Mouse (Mus musculus) MEL (cell line): ENCODE measurements at regions not wholly inside any gene's neighbourhood (a gene's known extent, or its start where the extent isn't known, plus 50 kb on each side); places are given as distances from the start of the nearest gene placed in this dataset.
"Not testable (repeated sequence)": the region's sequence is repeated elsewhere in the genome, so short reads cannot be mapped to it uniquely, and the experiment has no call there.

Experiments
- DNase-seq: peaks from one replicate; pipeline ENCODE4 v3.0.0; 2011; ENCODE audit warnings: low read depth, low spot score
- H3K27ac ChIP-seq: 2 replicates; pipeline ENCODE4 v1.5.1; 2012; ENCODE audit warnings: low read depth, mild to moderate bottlenecking, control low read depth, low read length, moderate library complexity; ENCODE audit not compliant: control insufficient read depth
- H3K27me3 ChIP-seq, 2 experiments: fragments of 150-350 bp in 1 of 2; sonication (generic) in 1 of 2; 2 replicates each; pipeline ENCODE4 v1.6.1; 2012; ENCODE audit warnings: low read length in 2 of 2, mild to moderate bottlenecking in 2 of 2, improper control_type of control experiment in 1 of 2, moderate library complexity in 1 of 2; ENCODE audit not compliant: insufficient read depth in 2 of 2, control insufficient read depth in 1 of 2
- H3K36me3 ChIP-seq, 2 experiments: 2 replicates each; pipeline ENCODE4 v1.6.1; 2012 to 2014; ENCODE audit warnings: low read length in 2 of 2, improper control_type of control experiment in 1 of 2, inconsistent platforms in 1 of 2, mild to moderate bottlenecking in 1 of 2; ENCODE audit not compliant: insufficient read depth in 2 of 2, control insufficient read depth in 1 of 2
- H3K4me1 ChIP-seq, 2 experiments: fragments of 150-350 bp in 1 of 2; sonication (generic) in 1 of 2; 2 replicates each; pipeline ENCODE4 v1.6.1; 2012; ENCODE audit warnings: low read length in 2 of 2, improper control_type of control experiment in 1 of 2, mild to moderate bottlenecking in 1 of 2; ENCODE audit not compliant: insufficient read depth in 2 of 2, control insufficient read depth in 1 of 2
- H3K4me3 ChIP-seq, 2 experiments: fragments of 150-350 bp in 1 of 2; sonication (generic) in 1 of 2; 2 replicates each; pipeline ENCODE4 v1.5.1; 2012; ENCODE audit warnings: low read depth in 2 of 2, low read length in 2 of 2, mild to moderate bottlenecking in 2 of 2, moderate library complexity in 2 of 2, control low read depth in 1 of 2, improper control_type of control experiment in 1 of 2; ENCODE audit not compliant: control insufficient read depth in 1 of 2, insufficient read depth in 1 of 2
- H3K79me2 ChIP-seq: 2 replicates; pipeline ENCODE4 v1.6.1; 2012; ENCODE audit warnings: mild to moderate bottlenecking, low read length, moderate library complexity; ENCODE audit not compliant: control insufficient read depth, poor library complexity, insufficient read depth
- H3K9ac ChIP-seq: 2 replicates; pipeline ENCODE4 v1.6.1; 2012; ENCODE audit warnings: low read depth, mild to moderate bottlenecking, control low read depth, low read length, moderate library complexity; ENCODE audit not compliant: control insufficient read depth, poor library complexity, severe bottlenecking
- H3K9me3 ChIP-seq: fragments of 150-350 bp; sonication (generic); replicated peaks from 2 replicates; pipeline ENCODE4 v1.6.1; 2012; ENCODE audit warnings: mild to moderate bottlenecking, low read length, improper control_type of control experiment, moderate library complexity; ENCODE audit not compliant: insufficient read depth
- BHLHE40 ChIP-seq: IDR thresholded peaks from 2 replicates; pipeline ENCODE4 v1.6.1; 2012; ENCODE audit warnings: low read depth, mild to moderate bottlenecking, inconsistent platforms, low read length, improper control_type of control experiment, borderline replicate concordance
- CHD1 ChIP-seq: IDR thresholded peaks from 2 replicates; pipeline ENCODE4 v1.6.1; 2012; ENCODE audit warnings: low read depth, mild to moderate bottlenecking, inconsistent platforms, low read length, improper control_type of control experiment
- CTCF ChIP-seq, 3 experiments: IDR thresholded peaks in 2 of 3; conservative IDR thresholded peaks in 1 of 3; 2 replicates each; pipeline ENCODE4 v1.5.1; 2011 to 2012; ENCODE audit warnings: low read length in 3 of 3, low read depth in 2 of 3, mild to moderate bottlenecking in 2 of 3, improper control_type of control experiment in 1 of 3, inconsistent platforms in 1 of 3, mixed read lengths in 1 of 3, moderate library complexity in 1 of 3; ENCODE audit not compliant: control insufficient read depth in 1 of 3, insufficient read depth in 1 of 3, poor library complexity in 1 of 3, severe bottlenecking in 1 of 3
- ELF1 ChIP-seq: IDR thresholded peaks from 2 replicates; pipeline ENCODE4 v1.6.1; 2014; ENCODE audit warnings: low read depth, mild to moderate bottlenecking, inconsistent platforms, low read length, improper control_type of control experiment, moderate library complexity
- HCFC1 ChIP-seq: IDR thresholded peaks from 2 replicates; pipeline ENCODE4 v1.6.1; 2012; ENCODE audit warnings: low read depth, mild to moderate bottlenecking, inconsistent platforms, low read length, improper control_type of control experiment, moderate library complexity
- JUND ChIP-seq: IDR thresholded peaks from 2 replicates; pipeline ENCODE4 v1.6.1; 2011; ENCODE audit warnings: low read depth, mild to moderate bottlenecking, improper control_type of control experiment, low read length
- KAT2A ChIP-seq: conservative IDR thresholded peaks from 2 replicates; pipeline ENCODE4 v1.6.1; 2012; ENCODE audit warnings: low read depth, low read length, improper control_type of control experiment, inconsistent platforms
- MAX ChIP-seq: IDR thresholded peaks from 2 replicates; pipeline ENCODE4 v1.6.1; 2011; ENCODE audit warnings: low read length, improper control_type of control experiment
- MAZ ChIP-seq: IDR thresholded peaks from 2 replicates; pipeline ENCODE4 v1.6.1; 2012; ENCODE audit warnings: low read depth, mild to moderate bottlenecking, inconsistent platforms, low read length, improper control_type of control experiment
- MEF2A ChIP-seq: IDR thresholded peaks from 2 replicates; pipeline ENCODE4 v1.6.1; 2014; ENCODE audit warnings: low read depth, mild to moderate bottlenecking, inconsistent platforms, low read length, improper control_type of control experiment; ENCODE audit not compliant: poor library complexity, insufficient replicate concordance, severe bottlenecking; ENCODE audit errors: extremely low read depth
- MYB ChIP-seq: IDR thresholded peaks from 2 replicates; pipeline ENCODE4 v1.6.1; 2011; ENCODE audit warnings: mild to moderate bottlenecking, low read depth, low read length, improper control_type of control experiment
- MYC ChIP-seq: IDR thresholded peaks from 2 replicates; pipeline ENCODE4 v1.6.1; 2011; ENCODE audit warnings: low read depth, mild to moderate bottlenecking, low read length, improper control_type of control experiment, moderate library complexity
- NELFE ChIP-seq: IDR thresholded peaks from 2 replicates; pipeline ENCODE4 v1.6.1; 2011; ENCODE audit warnings: low read depth, low read length, improper control_type of control experiment
- POLR2AphosphoS5 ChIP-seq: IDR thresholded peaks from 2 replicates; pipeline ENCODE4 v1.6.1; 2012; ENCODE audit warnings: low read depth, borderline replicate concordance, mild to moderate bottlenecking, inconsistent platforms, low read length, moderate library complexity, mixed read lengths
- RAD21 ChIP-seq: IDR thresholded peaks from 2 replicates; pipeline ENCODE4 v1.6.1; 2011; ENCODE audit warnings: mild to moderate bottlenecking, low read depth, low read length, improper control_type of control experiment
- SIN3A ChIP-seq: IDR thresholded peaks from 2 replicates; pipeline ENCODE4 v1.6.1; 2012; ENCODE audit warnings: low read length, improper control_type of control experiment, inconsistent platforms
- SMC3 ChIP-seq: IDR thresholded peaks from 2 replicates; pipeline ENCODE4 v1.6.1; 2011; ENCODE audit warnings: low read depth, low read length, improper control_type of control experiment
- TAL1 ChIP-seq: IDR thresholded peaks from 2 replicates; pipeline ENCODE4 v1.6.1; 2012; ENCODE audit warnings: mild to moderate bottlenecking, inconsistent platforms, low read length, moderate library complexity, mixed read lengths
- TBP ChIP-seq: IDR thresholded peaks from 2 replicates; pipeline ENCODE4 v1.8.0; 2011; ENCODE audit warnings: low read depth, low read length, improper control_type of control experiment
- USF1 ChIP-seq: IDR thresholded peaks from 2 replicates; pipeline ENCODE4 v1.6.1; 2014; ENCODE audit warnings: low read depth, mild to moderate bottlenecking, inconsistent platforms, low read length, improper control_type of control experiment, moderate library complexity
- ZC3H11A ChIP-seq: IDR thresholded peaks from 2 replicates; pipeline ENCODE4 v1.6.1; 2012; ENCODE audit warnings: low read depth, mild to moderate bottlenecking, inconsistent platforms, low read length, improper control_type of control experiment
- ZKSCAN1 ChIP-seq: IDR thresholded peaks from 2 replicates; pipeline ENCODE4 v1.6.1; 2012; ENCODE audit warnings: low read depth, mild to moderate bottlenecking, inconsistent platforms, low read length, improper control_type of control experiment, moderate library complexity
- ZMIZ1 ChIP-seq: IDR thresholded peaks from 2 replicates; pipeline ENCODE4 v1.6.1; 2012; ENCODE audit warnings: low read depth, mild to moderate bottlenecking, inconsistent platforms, low read length, improper control_type of control experiment, moderate library complexity

DNA sequence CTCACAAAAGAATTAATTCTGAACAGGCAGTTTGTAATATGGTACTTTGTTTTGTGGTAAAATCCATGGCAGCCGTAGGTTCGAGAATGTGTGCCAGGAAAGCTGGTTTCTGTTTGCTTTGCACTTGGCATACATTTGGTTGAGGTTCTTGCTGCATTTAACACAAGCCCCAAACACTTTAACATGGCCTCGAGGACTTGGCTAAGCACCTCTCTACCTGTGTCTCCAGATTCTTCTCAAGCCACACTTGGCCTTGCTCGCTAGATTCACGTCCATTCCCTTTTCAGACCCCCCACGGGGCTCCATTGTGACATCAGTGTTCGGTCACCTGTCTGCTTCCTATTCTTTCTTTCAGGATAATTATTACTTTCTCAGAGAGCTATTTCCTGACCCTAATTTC, 151.9 kb upstream of the Dmrta1 start:
- TF ChIP-seq SMC3 (no peak), BHLHE40 (no peak)
- peaks cover 0 to 7% of the 10 kb centered on the region in 2 experiments; a peak in 2 of 4 replicates for H3K36me3 ChIP-seq
- H3K4me3 ChIP-seq, result no peak overlapping the region
- no peak overlapping the region for H3K27ac ChIP-seq
- H3K27me3 ChIP-seq, result no peaks in the 10 kb centered on the region
- H3K4me1 ChIP-seq, result peaks cover 0 to 7% of the 10 kb centered on the region in 2 experiments; a peak in 2 of 4 replicates
- H3K79me2 ChIP-seq, result no peaks in the 10 kb centered on the region; the same call in 1 of the 2 replicates
- H3K9me3 ChIP-seq, result no peaks in the 10 kb centered on the region
- H3K9ac ChIP-seq, result no peak overlapping the region
- no peak for DNase-seq

DNA sequence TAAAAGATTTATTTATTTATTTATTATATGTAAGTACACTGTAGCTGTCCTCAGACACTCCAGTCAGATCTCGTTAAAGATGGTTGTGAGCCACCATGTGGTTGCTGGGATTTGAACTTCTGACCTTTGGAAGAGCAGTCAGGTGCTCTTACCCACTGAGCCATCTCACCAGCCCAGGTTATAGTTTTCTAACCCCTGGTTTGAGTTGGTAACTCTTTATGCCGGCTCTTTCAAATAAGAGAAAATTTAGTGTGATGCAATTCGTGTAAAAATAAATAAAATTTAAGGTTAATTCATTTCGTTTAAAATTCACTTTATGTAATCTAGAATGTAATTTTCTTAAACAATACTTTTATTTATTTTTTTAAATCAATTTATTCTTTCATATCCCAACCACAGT, 153.7 kb upstream of the Dmrta1 start:
- H3K4me3 ChIP-seq, H3K27ac ChIP-seq, DNase-seq: not testable (repeated sequence)

DNA sequence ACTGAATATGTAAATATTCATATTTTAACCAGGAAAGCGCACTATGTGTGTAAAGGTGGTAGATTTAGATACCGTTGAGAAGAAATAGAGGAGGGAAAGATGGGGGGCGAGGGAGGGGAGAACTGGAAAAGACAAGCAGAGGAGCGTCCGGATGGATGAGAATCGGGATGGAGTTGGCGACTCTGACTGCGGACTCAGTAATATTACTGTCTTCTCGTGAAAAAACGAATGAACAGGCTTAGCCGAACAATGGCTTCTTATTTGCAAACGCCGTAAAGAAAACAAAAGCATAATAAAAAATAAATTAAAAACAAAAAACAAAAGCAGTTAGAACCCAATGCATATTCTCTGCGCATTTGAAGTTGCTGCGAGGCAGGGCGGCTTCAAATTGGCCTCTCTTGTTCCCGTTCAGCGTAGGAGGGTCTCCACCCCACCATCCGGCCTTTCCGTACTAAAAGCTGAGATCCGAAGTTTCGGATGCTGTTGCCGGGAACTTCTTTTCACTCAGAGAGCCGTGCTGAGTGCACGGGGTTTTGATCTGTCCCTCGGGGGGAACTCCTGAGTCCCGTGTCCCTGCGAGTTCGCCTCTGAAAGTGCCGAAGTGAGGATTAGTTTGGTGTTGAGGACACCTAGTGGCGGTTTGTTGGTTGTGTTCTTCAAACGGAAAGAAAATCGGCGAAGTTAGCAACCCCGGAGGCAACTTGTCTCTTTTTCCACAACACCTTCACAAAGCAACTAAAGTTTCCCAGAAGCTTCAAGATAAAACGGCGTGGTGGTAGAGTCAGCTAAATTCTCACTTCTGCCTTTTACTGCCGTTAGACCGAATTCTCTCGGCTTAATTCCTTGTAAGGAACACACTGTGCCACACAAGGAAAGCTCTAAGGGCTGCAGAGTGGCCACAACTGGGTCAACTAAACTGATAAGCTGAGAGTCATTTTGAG, 154.7 kb upstream of the Dmrta1 start:
- DNase-seq, result peak; percentile 96
- H3K36me3 ChIP-seq, result peaks cover 0 to 7% of the 10 kb centered on the region in 2 experiments; a peak in 2 of 4 replicates
- peak overlapping the region; percentile 74 to 79 for H3K4me3 ChIP-seq
- no peaks in the 10 kb centered on the region for H3K27me3 ChIP-seq
- no peaks in the 10 kb centered on the region; the same call in 1 of the 2 replicates for H3K79me2 ChIP-seq
- H3K27ac ChIP-seq, result peak overlapping the region; percentile 43
- peaks cover 0 to 7% of the 10 kb centered on the region in 2 experiments; a peak in 2 of 4 replicates for H3K4me1 ChIP-seq
- peak overlapping the region; percentile 72 for H3K9ac ChIP-seq
- no peaks in the 10 kb centered on the region for H3K9me3 ChIP-seq
- TF ChIP-seq MAZ, result no peak
- no peak for TF ChIP-seq MYC
- TF ChIP-seq TAL1, result no peak
- no peak for TF ChIP-seq MEF2A
- no peak for TF ChIP-seq USF1
- no peak for TF ChIP-seq HCFC1
- peak; percentile 62; the same call in 1 of the 2 replicates for TF ChIP-seq SIN3A
- peak in 2 of 3 experiments; percentile 48 to 72; a peak in 5 of 6 replicates for TF ChIP-seq CTCF (IDR thresholded peaks at IDR 0.05 in 2 of 3, conservative IDR thresholded peaks at IDR 0.05 in 1 of 3; ENCODE audit: control insufficient read depth in 1 of 3, insufficient read depth in 1 of 3, low read depth in 2 of 3, low read length in 3 of 3, poor library complexity in 1 of 3, severe bottlenecking in 1 of 3)
- TF ChIP-seq CHD1, result no peak
- TF ChIP-seq NELFE, result no peak
- peak; percentile 25; the same call in 1 of the 2 replicates for TF ChIP-seq MAX
- no peak for TF ChIP-seq MYB
- peak; percentile 98 for TF ChIP-seq ZC3H11A
- TF ChIP-seq RAD21, result peak; percentile 100
- TF ChIP-seq ELF1, result peak; percentile 4; the same call in 1 of the 2 replicates
- no peak for TF ChIP-seq POLR2AphosphoS5
- TF ChIP-seq KAT2A, result no peak
- TF ChIP-seq ZMIZ1, result no peak
- TF ChIP-seq TBP, result peak; percentile 31; the same call in 1 of the 2 replicates
- TF ChIP-seq ZKSCAN1, result no peak
- peak; percentile 97 for TF ChIP-seq SMC3
- TF ChIP-seq JUND, result no peak

More for the DNA sequence above, 153.7 kb upstream of the Dmrta1 start:
- H3K79me2 ChIP-seq, H3K4me1 ChIP-seq, H3K36me3 ChIP-seq, H3K9ac ChIP-seq, H3K27me3 ChIP-seq, H3K9me3 ChIP-seq: not testable (repeated sequence)
- TF ChIP-seq TBP, result peak; percentile 97
